Mouse (Mus musculus) C2C12 (cell line): Measurements from ENCODE around the gene Gal3st3. TPM values are rescaled to one million over a fixed set of nuclear protein-coding genes. Genes with fewer than 3 reads are reported as not detected.

ENCODE experiments used
- H3K27me3 ChIP-seq: one replicate; pipeline ENCODE4 v1.6.1; 2011; ENCODE audit not compliant: control insufficient read depth, insufficient read depth, insufficient read length
- H3K36me3 ChIP-seq: one replicate; pipeline ENCODE4 v1.6.1; 2011; ENCODE audit not compliant: control insufficient read depth, insufficient read depth
- H3K4me3 ChIP-seq: one replicate; pipeline ENCODE4 v1.5.1; 2011; ENCODE audit warnings: mild to moderate bottlenecking, control low read depth; ENCODE audit not compliant: poor library complexity, insufficient read depth, severe bottlenecking
- H3K79me2 ChIP-seq: one replicate; pipeline ENCODE4 v1.6.1; 2011; ENCODE audit not compliant: control insufficient read depth, insufficient read depth
- H3K79me3 ChIP-seq: one replicate; pipeline ENCODE4 v1.6.1; 2011; ENCODE audit warnings: low read depth, control low read depth
- H3ac ChIP-seq: one replicate; pipeline ENCODE3; 2011; ENCODE audit warnings: low read depth; ENCODE audit not compliant: control insufficient read depth, insufficient read length
- CEBPB ChIP-seq: IDR thresholded peaks from one replicate; pipeline ENCODE4 v1.6.1; 2011; ENCODE audit warnings: low read depth, mild to moderate bottlenecking, control low read depth, moderate library complexity
- CTCF ChIP-seq: IDR thresholded peaks from one replicate; pipeline ENCODE4 v1.5.1; 2011; ENCODE audit not compliant: control insufficient read depth, insufficient read depth, insufficient read length
- FOSL1 ChIP-seq: IDR thresholded peaks from one replicate; pipeline ENCODE4 v1.8.0; 2011; ENCODE audit warnings: mild to moderate bottlenecking, low read length; ENCODE audit not compliant: poor library complexity, insufficient read depth, severe bottlenecking
- MAX ChIP-seq: IDR thresholded peaks from one replicate; pipeline ENCODE4 v1.6.1; 2011; ENCODE audit warnings: mild to moderate bottlenecking, control low read depth
- MYOD1 ChIP-seq: IDR thresholded peaks from one replicate; pipeline ENCODE4 v1.6.1; 2011; ENCODE audit warnings: low read depth; ENCODE audit not compliant: control insufficient read depth, insufficient read length
- MYOG ChIP-seq: IDR thresholded peaks from one replicate; pipeline ENCODE4 v1.6.1; 2011; ENCODE audit not compliant: control insufficient read depth, insufficient read length; ENCODE audit errors: extremely low read depth
- USF1 ChIP-seq: IDR thresholded peaks from one replicate; pipeline ENCODE4 v1.6.1; 2011; ENCODE audit warnings: low read depth, mild to moderate bottlenecking, control low read depth, moderate library complexity
- polyA plus RNA-seq: library from polyadenylated mRNA; unstranded; fragments of >200 nt; fragmentation: generic; extraction: Trizol; gene quantifications from one replicate; pipeline ENCODE4 v1.2.1, GENCODE M21; 2012; ENCODE audit warnings: missing spikeins

Gene Gal3st3
- polyA plus RNA-seq, 1 experiment, result not detected

GRCm38 (mm10) chr19:5356080-5356479 is 57.9 kb downstream of the Gal3st3 start:
- TF ChIP-seq CEBPB, result no peak
- TF ChIP-seq USF1, result no peak
- no peak for TF ChIP-seq MAX
- no peak for TF ChIP-seq MYOG
- TF ChIP-seq MYOD1, result no peak
- no peak for TF ChIP-seq CTCF
- TF ChIP-seq FOSL1, result no peak
- Histone ChIP-seq H3K27me3 (no peaks in the 10 kb centered on the region), H3K4me3 (no peak overlapping the region), H3K36me3 (no peaks in the 10 kb centered on the region), H3K79me3 (no peaks in the 10 kb centered on the region), H3ac (no peak overlapping the region), H3K79me2 (no peaks in the 10 kb centered on the region)

Other genes starting within 250 kb of the Gal3st3 start
- gene Rin1, start 247.8 kb upstream of the Gal3st3 start, polyA plus RNA-seq, result 48.9 TPM
- 3.2 TPM for gene Cd248, start 230.3 kb upstream of the Gal3st3 start, polyA plus RNA-seq
- gene Tmem151a, start 212.8 kb upstream of the Gal3st3 start, polyA plus RNA-seq, result 4.6 TPM
- gene Yif1a, start 209.8 kb upstream of the Gal3st3 start, polyA plus RNA-seq, result 57.6 TPM
- 1.9 TPM for gene Cnih2, start 199.8 kb upstream of the Gal3st3 start, polyA plus RNA-seq
- gene Rab1b, start 191.3 kb upstream of the Gal3st3 start, polyA plus RNA-seq, result 212 TPM
- gene Klc2, start 179.8 kb upstream of the Gal3st3 start, polyA plus RNA-seq, result 30.5 TPM
- 10.1 TPM for gene Pacs1, start 25.2 kb upstream of the Gal3st3 start, polyA plus RNA-seq
- 149 TPM for gene Sf3b2, start 2.9 kb upstream of the Gal3st3 start, polyA plus RNA-seq
- gene Catsper1, start 37.4 kb downstream of the Gal3st3 start, polyA plus RNA-seq, result not detected
- 85.8 TPM for gene Cst6, start 51.2 kb downstream of the Gal3st3 start, polyA plus RNA-seq
- gene Eif1ad, start 68.4 kb downstream of the Gal3st3 start, polyA plus RNA-seq, result 48.5 TPM
- gene Banf1, start 68.8 kb downstream of the Gal3st3 start, polyA plus RNA-seq, result 506 TPM
- gene Sart1, start 90.4 kb downstream of the Gal3st3 start, polyA plus RNA-seq, result 68.5 TPM
- gene Tsga10ip, start 104.2 kb downstream of the Gal3st3 start, polyA plus RNA-seq, result 0.02 TPM
- 428 TPM for gene Drap1, start 126.6 kb downstream of the Gal3st3 start, polyA plus RNA-seq
- gene AI837181, start 126.8 kb downstream of the Gal3st3 start, polyA plus RNA-seq, result 90.3 TPM
- 146 TPM for gene Fosl1, start 149.2 kb downstream of the Gal3st3 start, polyA plus RNA-seq
- gene Ccdc85b, start 159.6 kb downstream of the Gal3st3 start, polyA plus RNA-seq, result 30.5 TPM
- gene Fibp, start 162.3 kb downstream of the Gal3st3 start, polyA plus RNA-seq, result 83.7 TPM
- 4.8 TPM for gene Ctsw, start 170.2 kb downstream of the Gal3st3 start, polyA plus RNA-seq
- 177 TPM for gene Efemp2, start 175.6 kb downstream of the Gal3st3 start, polyA plus RNA-seq
- gene Mus81, start 190.1 kb downstream of the Gal3st3 start, polyA plus RNA-seq, result 50.3 TPM
- 2,315 TPM for gene Cfl1, start 192.1 kb downstream of the Gal3st3 start, polyA plus RNA-seq
- gene 1700020D05Rik, start 205.5 kb downstream of the Gal3st3 start, polyA plus RNA-seq, result 0.15 TPM
- 1.1 TPM for gene Snx32, start 212.2 kb downstream of the Gal3st3 start, polyA plus RNA-seq